Comparison of ENCODE assay signal across 9 mouse cellular contexts in genomic region chr13:36203014-36203413, GRCm38 (mm10).
DNase-seq lines count a peak whose midpoint lies in the region; ATAC-seq lines count a peak whose summit lies in the region.
"Had no signal": no experiment of that assay in that cellular context is flagged by ENCODE, and none has a peak within 500 bp of the region (broad histone marks: within the 10 kb centered on the region; RNA-seq: fewer than 3 reads in every experiment).

No protein-coding gene starts in this region.

- no peak overlapping the region for H3K27ac ChIP-seq in forebrain, embryonic 12.5 days
- no peak overlapping the region for H3K27ac ChIP-seq in forebrain, embryonic 16.5 days (ENCODE audit: low read length)
- H3K27ac ChIP-seq: hindbrain, embryonic 15.5 days had no signal

- 0 out of 2 replicates have a peak, but pooled peaks have one; percentile 36 for ATAC-seq in forebrain, embryonic 12.5 days (ENCODE audit: low FRiP score)
- no peak for ATAC-seq in forebrain, embryonic 16.5 days

- 85% methylated on average over 6 of the region's 6 CpGs for WGBS in forebrain, embryonic 12.5 days
- 88% methylated on average over 6 of the region's 6 CpGs for WGBS in forebrain, embryonic 16.5 days

- peak; percentile 18 for DNase-seq in right cerebral cortex, adult 18-20 months
- DNase-seq in right cerebral cortex, postnatal 25 days = no peak
- peak; percentile 19 for DNase-seq in forelimb bud, embryonic 11.5 days (ENCODE audit: low read depth, low spot score)
- peak; percentile 20 for DNase-seq in yolk sac, embryonic 10.5 days (ENCODE audit: low spot score)
- DNase-seq in ovary, postnatal 14 days (ENCODE audit: low spot score) = no peak
- DNase-seq in cerebellum, postnatal 25 days = no peak

- H3K4me2 ChIP-seq in forebrain, embryonic 12.5 days = no peak overlapping the region
- no peak overlapping the region for H3K4me2 ChIP-seq in forebrain, embryonic 16.5 days (ENCODE audit: low read length)
- H3K4me2 ChIP-seq: hindbrain, embryonic 15.5 days had no signal

- peaks cover 5% of the 10 kb centered on the region; the same call in 1 of the 2 replicates for H3K4me1 ChIP-seq in forebrain, embryonic 12.5 days
- H3K4me1 ChIP-seq in forebrain, embryonic 16.5 days (replicated peaks; ENCODE audit: control insufficient read depth, insufficient read depth, low read length) = no peaks in the 10 kb centered on the region
- H3K4me1 ChIP-seq: hindbrain, embryonic 15.5 days had no signal

- H3K9me3 ChIP-seq in forebrain, embryonic 12.5 days = no peaks in the 10 kb centered on the region
- H3K9me3 ChIP-seq in forebrain, embryonic 16.5 days (ENCODE audit: control insufficient read depth, low read length) = no peaks in the 10 kb centered on the region
- H3K9me3 ChIP-seq: hindbrain, embryonic 15.5 days had no signal

- H3K36me3 ChIP-seq in forebrain, embryonic 12.5 days (replicated peaks) = 0 out of 2 replicates have a peak, but pooled peaks cover 4% of the 10 kb centered on the region
- H3K36me3 ChIP-seq in forebrain, embryonic 16.5 days (ENCODE audit: control insufficient read depth, insufficient read depth) = no peaks in the 10 kb centered on the region
- H3K36me3 ChIP-seq: hindbrain, embryonic 15.5 days had no signal

- H3K9ac ChIP-seq in forebrain, embryonic 12.5 days = no peak overlapping the region
- H3K9ac ChIP-seq in forebrain, embryonic 16.5 days (replicated peaks; ENCODE audit: low read depth, low read length) = no peak overlapping the region
- H3K9ac ChIP-seq: hindbrain, embryonic 15.5 days had no signal

- 0 out of 2 replicates have a peak, but pooled peaks cover 4% of the 10 kb centered on the region for H3K27me3 ChIP-seq in forebrain, embryonic 12.5 days
- H3K27me3 ChIP-seq in forebrain, embryonic 16.5 days (replicated peaks; ENCODE audit: control insufficient read depth, insufficient read depth, low read length) = no peaks in the 10 kb centered on the region
- H3K27me3 ChIP-seq: hindbrain, embryonic 15.5 days had no signal

- no peak overlapping the region for H3K4me3 ChIP-seq in forebrain, embryonic 12.5 days (replicated peaks)
- H3K4me3 ChIP-seq in forebrain, embryonic 16.5 days (replicated peaks; ENCODE audit: low read length) = no peak overlapping the region
- H3K4me3 ChIP-seq: hindbrain, embryonic 15.5 days had no signal

Comparison
In these comparisons a context has a peak if more than half of its experiments do, and no peak if none do; other contexts are left out.
1. DNase-seq: peak in right cerebral cortex, adult 18-20 months (single experiment), forelimb bud, embryonic 11.5 days (single experiment) and yolk sac, embryonic 10.5 days (single experiment); none in right cerebral cortex, postnatal 25 days (single experiment), ovary, postnatal 14 days (single experiment) and cerebellum, postnatal 25 days (0 of 2).